Mouse (Mus musculus) cerebellum, postnatal 14 days (tissue): ENCODE data around the gene Rsg1.

Experiments used
- DNase-seq, 2 experiments: peaks; one replicate each; pipeline ENCODE4 v3.0.0; 2021; ENCODE audit warnings: mixed read lengths in 2 of 2

The Rsg1 gene

DNA sequence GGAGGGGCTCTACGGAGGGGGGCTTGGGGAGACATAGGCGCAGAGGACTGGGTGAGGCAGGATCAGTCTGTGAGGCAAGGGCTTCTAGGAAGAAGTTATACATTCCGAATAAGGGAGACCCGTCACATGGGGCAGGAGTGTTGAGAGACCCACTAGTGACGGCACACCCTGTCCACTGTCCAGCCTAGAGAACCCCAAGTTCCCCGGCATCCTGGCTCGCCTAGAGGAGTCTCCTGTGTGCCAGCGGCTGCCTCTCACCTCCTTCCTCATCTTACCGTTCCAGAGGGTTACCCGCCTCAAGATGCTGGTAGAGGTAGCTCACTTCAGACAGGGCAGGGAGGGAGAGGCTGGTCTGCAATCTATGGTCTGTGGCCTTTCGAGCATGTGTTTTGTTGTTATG, 35.6 kb downstream of the Rsg1 start:
- DNase-seq: no peak

DNA sequence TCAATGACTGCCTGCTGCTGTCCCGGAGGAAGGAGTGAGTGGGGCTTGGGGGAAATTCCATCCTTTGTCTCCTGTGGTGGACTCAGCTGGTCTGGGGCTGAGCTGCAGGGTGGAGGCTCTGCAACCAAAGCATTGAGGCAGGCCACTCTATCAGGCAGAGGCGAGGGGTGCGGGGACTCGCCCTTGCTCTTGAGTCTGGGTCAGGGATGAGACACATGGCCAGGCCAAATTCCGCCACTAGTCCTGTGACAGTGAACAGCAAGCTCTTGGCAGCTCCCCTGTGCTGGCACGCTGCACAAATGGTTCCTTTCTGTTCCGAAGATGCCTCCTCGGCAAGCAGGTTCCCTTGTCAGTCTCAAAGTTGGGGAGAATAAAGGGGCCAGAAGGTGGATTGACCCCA, 37.3 kb downstream of the Rsg1 start:
- peak; percentile 81 to 83 for DNase-seq

DNA sequence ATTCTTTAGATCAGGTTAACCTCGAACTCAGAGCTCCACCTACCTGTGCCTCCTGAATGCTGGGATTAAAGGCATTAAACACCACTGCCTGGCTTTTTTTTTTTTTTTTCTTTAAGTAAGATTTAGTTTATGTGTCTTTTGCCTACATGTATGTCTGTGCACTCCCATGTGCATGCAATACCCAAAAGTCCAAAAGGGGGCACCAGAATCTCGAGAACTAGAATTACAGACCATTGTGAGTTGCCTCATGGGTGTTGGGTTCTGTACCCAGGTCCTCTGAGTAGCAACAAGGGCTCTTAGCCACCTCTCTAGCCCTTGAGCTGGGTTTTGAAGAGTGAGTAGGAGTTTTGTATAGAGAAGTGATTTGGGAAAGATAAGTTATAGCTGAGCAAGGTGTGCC, 38.9 kb downstream of the Rsg1 start:
- no peak for DNase-seq

DNA sequence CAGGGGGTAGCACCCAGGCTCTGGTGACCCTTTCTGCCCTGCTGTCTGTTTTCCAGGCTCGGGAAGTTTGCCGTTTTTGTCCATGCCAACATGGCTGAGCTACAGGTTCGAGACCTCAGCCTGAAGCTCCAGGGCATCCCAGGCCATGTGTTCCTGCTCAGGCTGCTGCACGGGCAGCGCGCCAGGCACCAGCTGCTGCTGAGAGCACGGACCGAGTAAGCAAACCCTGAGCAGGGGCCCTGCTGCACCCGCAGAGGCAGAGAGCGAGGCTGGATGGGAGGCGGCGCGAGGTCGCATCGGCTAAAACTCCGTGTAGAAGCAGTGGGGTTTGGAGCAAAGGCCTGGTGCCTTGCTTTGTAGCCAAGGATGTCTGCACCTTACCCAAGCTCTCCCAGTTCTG, 40.5 kb downstream of the Rsg1 start:
- DNase-seq: peak; percentile 54 to 71

DNA sequence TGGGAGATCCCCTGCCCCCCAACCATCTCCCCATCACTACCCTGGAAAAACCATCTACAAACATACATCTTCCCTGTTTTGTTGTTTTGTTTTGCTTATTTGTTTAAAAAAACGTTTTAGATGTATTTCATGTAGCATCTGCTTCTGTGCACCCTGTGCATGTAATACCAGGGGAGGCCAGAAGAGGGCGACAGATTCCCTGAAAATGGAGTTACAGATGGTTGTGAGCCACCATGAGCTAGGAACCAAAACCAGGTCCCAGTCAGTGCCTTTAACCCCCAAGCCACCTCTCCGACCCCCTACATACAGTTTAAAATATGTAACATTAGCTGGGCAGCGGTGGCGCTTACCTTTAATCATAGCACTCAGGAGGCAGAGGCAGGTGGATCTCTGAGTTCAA, 43.7 kb downstream of the Rsg1 start:
- DNase-seq: no peak

DNA sequence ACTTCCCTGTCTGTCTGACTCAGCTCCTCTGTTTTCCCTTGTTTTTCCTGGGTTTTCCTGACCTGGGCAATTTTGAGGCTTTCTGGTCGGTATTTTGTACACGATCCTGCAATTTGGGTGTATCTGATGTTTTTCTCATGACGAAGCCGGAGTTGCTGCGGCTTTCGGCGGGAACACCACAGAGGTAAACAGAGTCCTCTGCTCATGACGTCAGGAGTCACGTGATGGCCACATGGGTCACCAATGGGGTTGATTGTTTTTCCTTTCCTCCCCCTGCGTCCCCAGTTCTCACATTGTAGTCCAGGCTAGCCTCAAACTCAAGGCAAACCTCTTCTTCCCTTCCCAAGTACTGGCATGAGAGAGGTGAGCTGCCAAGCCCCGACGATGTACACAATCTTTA, 45.7 kb downstream of the Rsg1 start:
- no peak for DNase-seq

DNA sequence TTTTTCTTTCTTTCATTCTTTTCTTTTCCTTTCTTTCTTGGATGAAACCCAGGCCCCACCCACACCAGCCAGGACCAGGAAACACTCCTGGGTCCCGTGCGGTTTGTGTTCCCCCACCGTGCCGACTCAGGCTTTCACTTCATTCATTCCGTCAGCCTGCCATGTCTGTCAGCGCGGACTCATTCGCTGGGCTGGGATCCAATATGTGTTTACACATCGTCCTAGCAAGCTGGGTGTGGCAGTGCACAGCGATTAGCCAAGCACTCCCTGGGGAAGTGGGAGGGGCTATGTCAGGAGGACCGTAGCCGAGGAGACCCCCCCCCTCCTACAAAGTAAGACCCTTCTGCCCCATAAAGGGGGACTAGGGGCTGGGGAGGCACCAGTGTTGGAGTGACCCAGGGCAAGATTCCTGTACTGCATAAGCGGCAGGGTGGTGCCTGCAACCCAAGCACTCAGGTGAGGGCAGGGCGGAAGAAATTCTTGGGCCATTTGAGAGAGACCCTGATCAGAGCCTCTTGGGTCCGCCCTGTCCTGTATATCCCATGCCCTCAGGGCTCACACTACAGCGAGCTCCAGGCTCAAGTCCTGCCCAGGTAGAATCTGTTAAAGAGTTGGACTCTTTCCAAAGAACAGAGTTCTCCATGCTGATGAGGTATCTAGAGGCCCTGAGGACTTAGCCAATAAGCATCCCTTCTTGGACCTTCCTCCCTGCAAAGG, 46.4 kb downstream of the Rsg1 start:
- DNase-seq: no peak

DNA sequence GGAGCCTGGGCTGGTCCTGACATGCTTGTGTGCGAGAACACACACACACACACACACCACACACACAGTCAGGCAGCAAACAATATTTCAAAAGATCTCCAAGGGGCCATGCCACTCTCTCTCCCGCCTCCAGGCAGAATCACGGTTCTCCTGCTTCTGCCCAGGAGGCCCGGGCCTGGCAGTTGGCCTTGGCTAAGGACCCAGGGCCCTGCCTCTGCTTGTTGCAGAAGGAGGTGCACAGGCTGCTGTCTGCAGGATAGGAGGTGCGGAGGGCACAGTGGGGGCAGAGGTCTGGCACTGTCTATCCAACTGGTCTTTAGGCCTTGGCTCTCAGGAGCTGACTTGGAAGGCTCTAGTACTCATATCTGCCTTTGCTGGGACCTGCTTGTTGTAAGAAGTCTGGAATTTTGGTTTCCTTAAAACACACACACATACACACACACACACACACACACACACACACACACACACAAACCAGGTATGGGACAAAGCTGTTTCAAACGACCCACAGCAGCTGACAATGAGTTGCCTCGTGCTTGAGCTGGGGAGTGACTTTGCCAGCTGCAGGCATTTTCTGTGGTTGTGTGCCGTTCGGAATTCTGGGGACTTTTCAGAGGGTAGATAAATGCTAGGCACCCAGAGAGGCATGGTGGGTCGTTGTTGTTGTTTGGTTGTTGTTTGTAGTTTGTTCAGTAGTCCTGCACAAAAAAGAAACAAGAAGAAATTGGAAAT, 49.3 kb downstream of the Rsg1 start:
- DNase-seq: no peak

DNA sequence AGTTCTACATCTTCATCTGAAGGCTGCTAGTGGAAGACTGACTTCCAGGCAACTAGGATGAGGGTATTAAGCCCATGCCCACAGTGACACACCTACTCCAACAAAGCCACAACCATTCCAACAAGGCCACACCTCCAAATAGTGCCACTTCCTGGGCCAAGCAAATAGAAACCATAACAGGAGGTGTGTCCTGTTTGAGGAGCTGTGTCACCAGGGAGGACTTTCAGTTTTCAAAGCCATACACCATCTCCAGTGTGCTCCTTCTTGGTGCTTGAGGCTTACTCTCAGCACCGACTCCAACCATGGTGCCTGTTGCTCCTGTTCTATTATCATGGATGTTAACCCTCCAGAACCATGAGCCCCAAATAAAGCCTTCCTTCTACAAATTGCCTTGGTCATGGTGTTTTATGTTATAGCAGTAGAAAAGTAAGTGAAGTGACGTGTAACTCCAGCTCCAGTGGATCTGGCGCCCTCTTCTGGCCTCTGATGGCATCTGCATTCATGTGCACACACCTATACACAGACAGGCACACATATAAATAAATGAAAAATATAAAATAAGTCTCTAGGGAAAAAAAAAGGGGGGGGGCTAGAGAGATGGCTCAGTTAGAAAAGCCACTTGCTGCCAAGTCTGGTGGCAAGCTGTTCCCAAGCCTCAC, 52.4 kb downstream of the Rsg1 start:
- DNase-seq: no peak

DNA sequence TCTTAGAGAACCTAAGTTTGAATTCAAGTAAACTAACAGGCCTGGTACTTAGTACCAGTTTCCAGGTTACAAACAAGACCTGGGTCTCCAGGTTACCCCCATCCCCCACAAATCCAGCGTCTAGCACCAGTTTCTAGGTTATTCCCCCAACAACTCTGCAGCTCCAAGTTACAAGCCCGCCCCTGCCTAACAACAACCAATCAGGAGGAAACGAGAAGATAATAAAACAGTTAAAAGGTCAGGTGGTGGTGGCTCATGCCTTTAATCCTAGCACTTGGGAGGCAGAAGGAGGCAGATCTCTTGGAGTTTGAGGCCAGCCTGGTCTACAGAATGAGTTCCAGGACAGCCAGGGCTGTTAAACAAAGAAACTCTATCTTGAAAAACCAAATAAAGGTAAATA, 53.5 kb downstream of the Rsg1 start:
- DNase-seq: no peak

DNA sequence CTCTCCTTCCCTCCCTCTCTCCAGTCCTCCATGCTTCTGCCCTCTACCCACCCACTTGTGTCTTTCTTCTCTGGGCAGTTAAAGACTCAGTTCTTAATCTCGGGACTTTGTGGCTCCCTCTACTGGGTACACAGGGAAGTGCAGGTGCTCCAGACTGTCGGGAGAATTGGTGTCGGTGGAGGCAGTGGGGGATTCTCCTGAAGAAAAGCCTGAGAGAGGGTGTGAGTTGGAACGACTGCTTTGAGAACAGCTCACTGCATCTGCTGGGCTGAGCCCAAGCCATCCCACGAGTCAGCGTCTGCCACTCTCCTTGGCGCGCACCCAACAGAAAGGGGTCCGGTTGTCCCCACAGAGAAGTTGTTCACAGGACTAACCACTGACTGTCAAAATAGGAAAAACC, 54.1 kb downstream of the Rsg1 start:
- peak; percentile 71 to 83 for DNase-seq

DNA sequence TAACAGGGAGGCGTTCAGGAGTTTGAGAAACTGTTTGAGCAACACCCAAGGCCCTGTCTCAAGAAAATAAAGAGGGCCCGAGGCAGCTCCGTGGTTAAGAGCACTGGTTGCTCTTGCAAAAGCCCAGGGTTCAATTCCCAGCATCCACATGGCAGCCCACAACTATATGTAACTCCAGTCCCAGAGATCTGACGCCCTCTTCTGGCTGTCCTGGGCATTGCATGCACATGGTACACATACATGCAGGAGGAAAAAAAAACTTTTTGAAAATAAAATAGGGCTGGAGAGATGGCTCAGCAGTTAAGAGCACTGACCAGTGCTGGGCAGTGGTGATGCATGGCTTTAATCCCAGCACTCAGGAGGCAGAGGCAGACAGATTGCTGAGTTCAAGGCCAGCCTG, 54.6 kb downstream of the Rsg1 start:
- no peak for DNase-seq

DNA sequence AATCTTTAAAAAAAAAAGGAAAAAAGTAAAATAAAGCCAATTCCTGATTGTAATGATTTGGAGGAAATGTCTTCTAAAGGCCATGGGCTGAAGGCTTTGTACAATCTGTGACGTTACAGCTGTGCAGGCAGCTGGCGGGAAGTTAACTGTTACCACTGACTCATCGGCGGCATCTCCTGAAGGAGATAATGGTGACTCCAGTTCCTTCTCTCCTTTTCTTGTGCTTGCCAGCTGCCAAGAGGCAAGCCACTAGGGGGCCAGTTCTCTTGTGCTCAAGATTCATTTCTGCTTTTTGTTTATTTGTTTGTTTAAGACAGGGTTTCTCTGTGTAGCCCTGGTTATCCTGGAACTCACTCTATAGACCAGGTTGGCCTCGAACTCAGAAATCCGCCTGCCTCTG, 55.3 kb downstream of the Rsg1 start:
- no peak for DNase-seq

DNA sequence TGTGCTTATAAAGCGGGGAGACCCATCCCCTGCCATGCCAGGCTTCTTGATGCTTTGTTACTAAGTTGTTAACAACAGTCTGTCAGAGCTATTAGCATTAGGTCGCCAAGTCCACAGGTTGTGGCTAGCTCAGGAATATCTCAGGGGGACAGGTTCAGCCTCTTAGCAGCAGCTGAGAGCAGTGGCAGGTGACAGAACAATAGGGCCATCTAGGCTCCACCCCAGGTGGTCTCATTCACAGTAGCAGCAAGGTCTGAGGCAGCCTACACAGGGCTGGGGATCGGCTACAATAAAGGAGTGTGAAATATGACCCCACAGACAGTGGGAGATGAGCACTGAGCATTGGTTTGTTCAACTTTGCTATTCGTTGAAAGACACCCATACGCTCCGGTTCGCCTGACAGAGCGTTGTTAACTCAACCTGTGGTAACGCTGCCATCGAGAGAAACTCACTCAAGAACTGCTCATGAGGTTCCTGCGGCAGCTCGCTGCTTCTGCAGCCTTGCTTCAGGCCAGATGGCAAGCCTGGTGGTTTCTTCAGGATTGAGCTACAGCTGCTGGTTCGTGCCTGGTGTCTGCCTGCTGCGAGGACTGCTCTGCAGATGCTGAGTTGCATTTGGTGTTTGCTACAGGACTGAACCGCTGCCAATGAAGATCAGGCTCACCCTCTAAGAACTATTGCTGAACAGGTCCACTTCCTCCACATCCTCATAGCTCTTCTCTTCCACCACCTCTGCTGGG, 56.6 kb downstream of the Rsg1 start:
- DNase-seq: no peak

DNA sequence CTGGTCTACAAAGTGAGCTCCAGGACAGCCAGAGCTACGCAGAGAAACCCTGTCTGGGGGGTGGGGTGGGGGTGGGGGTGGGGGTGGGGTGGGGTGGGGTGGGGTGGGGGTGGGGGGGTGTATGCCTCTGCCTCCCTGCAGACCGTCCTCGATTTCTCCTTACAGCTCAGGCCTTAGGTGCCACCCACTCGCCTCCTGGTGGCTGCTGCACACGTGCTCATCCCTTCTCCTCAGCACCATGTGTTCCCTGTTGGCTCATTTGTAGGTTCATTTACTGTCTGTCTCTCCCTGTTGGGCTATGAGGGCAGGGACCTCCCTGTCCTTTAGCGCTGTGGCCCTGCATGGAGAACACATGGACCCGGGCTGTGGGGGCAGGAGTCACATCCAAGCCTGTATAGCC, 57.5 kb downstream of the Rsg1 start:
- DNase-seq: no peak

DNA sequence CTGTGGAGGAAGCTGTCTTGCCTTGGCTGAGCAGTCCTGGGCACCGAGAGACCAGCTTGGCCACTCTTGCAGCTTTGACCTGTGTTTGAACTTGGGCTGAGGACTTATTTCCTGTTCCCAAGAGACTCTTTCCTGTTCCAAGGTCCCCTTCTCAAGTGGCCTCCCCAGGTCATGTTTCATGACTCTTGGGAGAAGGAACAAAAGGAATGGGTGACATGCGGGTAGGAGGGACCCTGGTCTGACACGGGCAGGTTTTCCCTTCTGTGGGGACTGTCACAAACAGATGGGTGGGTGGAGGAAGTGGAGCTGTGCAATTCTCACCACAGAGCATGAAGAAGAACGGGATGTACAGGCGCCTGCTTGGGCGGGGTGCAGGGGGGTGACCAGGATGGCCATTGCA, 58.0 kb downstream of the Rsg1 start:
- no peak for DNase-seq

DNA sequence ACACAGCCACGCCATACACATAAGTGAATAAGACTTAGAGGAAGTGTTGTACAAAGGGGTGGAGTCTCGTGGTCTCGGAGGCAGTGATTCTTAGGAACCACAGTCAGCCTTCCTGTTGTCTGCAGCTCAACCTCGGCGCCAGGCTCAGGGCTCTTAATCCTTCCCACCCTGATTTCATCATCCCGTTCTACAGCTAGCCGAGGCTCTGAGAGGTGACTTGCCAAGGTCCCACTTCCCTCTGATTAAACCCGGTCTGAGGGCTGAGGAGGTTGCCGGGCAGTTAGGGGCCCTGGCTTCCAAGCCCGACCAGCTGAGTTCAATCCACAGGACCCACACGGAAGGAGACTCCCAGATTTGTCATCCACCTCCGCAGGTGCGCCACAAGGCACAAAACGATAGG, 59.1 kb downstream of the Rsg1 start:
- DNase-seq: no peak

DNA sequence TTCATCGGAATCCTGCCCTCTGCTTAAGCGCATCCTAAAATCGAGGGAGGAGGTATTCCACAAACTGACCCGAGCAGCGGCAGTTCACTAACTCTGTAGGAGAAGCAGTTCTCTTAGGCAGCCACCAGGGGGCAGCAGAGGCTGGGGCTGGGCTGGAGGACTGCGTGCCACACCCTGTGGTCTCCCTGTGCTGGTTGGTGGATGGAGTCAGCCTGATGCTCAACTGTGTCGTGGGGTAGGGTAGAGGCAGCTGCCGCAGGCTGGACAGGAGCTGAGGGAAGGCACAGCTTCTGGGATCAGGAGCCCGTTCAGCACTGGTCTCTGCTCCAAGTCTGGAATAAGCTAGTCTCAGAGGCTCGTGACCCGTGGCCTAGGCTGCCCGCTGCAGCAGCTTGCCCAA, 59.5 kb downstream of the Rsg1 start:
- DNase-seq: peak; percentile 92

DNA sequence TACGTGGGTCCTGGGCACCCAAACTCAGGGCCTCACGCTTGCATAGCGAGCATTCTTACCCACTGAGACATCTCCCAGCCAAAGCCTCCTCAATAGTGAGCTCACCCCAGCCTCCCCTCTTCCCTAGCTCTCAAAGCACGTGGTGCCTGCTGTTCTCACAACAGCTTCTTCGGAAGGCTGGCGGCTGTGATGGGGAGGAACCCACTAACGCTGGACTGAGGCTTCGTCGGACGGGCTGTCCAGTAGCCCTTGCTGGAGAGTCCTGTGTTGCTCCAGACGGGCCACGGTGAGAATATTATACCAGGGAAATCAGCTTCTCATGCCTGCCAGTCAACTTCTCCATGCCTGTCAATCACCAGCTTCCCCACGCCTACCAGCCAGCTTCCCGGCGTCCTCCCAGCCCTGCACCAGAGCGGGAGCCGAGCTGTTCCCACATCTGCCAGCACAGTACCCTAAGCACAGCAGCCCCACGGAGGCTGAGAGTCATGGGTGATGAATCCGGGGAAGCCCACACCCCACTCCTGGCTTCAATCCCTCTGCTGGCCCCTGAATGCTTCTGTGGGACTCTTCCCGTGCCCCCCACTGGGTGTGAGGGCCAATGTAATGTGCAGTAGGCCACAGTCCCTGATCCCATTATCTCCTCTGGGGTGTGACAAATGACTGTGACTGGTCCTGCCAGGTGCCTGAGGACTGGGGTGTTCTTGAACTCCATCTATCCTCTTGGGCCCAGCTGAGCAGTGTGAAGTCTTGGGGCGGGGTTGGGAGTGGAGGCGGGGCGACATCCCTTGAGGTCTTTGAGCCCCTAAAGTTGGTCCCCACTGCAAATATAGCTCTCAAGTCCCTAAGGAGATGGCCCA, 61.0 kb downstream of the Rsg1 start:
- DNase-seq: no peak
